ENCODE assay signal across 19 mouse cellular contexts in the genomic region with DNA sequence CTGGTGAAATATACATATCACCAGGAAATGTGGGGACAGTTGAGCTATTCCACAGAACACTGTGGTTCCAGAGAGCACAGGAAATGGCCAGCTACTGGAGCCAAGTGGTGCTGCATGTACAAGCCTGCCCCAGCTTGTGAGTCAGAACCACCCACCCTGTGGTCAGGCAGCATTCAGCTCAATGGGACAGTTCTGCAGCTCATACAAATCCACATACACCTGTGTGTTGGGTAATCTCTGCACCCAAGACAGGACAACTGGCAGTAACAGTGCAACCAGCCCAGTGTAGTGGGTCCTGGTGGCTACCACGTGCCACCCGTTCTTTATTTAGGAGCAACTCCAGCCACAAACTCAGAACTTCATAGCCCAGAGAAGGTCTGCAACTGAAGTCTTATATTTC. TPM values are rescaled to one million over a fixed set of nuclear protein-coding genes. Genes with fewer than 3 reads are reported as not detected.
DNase-seq lines count a peak whose midpoint lies in the region; ATAC-seq and TF ChIP-seq lines count a peak whose summit lies in the region.
"Had no signal": no experiment of that assay in that cellular context is flagged by ENCODE, and none has a peak within 500 bp of the region (broad histone marks: within the 10 kb centered on the region; RNA-seq: fewer than 3 reads in every experiment).

No protein-coding gene starts in this region.

- no peak for ATAC-seq in erythroblast, adult 5-6 weeks (replicated peaks; ENCODE audit: low FRiP score, poor library complexity, severe bottlenecking)
- ATAC-seq: forebrain, postnatal 0 days; midbrain, embryonic 16.5 days had no signal

- intact Hi-C loops in gastrocnemius, adult 2 months (cut with DNase I): no loop called here
- intact Hi-C loops in gastrocnemius, postnatal 14 days (cut with DNase I; ENCODE audit: low total_unique reads): no loop called here

- H3K27ac ChIP-seq in gastrocnemius, adult 2 months: 0 out of 2 replicates have a peak overlapping the region, but pooled peaks have one; percentile 0
- H3K27ac ChIP-seq: hindbrain, embryonic 15.5 days; layer of hippocampus, adult 2 months; liver, embryonic 13.5 days had no signal

- H3K79me3 ChIP-seq in C2C12 (ENCODE audit: low read depth): no peaks in the 10 kb centered on the region

- DNase-seq in gastrocnemius, adult 2 months: no peak
- no peak for DNase-seq in gastrocnemius, postnatal 14 days
- peak; percentile 36 for DNase-seq in kidney, postnatal 14 days
- no peak for DNase-seq in kidney, adult 11 months
- DNase-seq in lung, postnatal 36 days: peak; percentile 17
- no peak for DNase-seq in spleen, postnatal 4 days (ENCODE audit: low spot score in 2 of 2)
- DNase-seq: B cell, adult 2 months; cerebellum, postnatal 14 days; forebrain, postnatal 0 days; heart, adult 11 months; right cerebral cortex, postnatal 4 days had no signal

- no peaks in the 10 kb centered on the region for H3K79me2 ChIP-seq in C2C12 (ENCODE audit: control insufficient read depth, insufficient read depth)

- H3ac ChIP-seq in C2C12 (ENCODE audit: control insufficient read depth, insufficient read length, low read depth): no peak overlapping the region

- H3K36me3 ChIP-seq in C2C12 (ENCODE audit: control insufficient read depth, insufficient read depth): peaks cover 56% of the 10 kb centered on the region

- no peak overlapping the region for H3K4me3 ChIP-seq in gastrocnemius, adult 2 months
- no peak overlapping the region for H3K4me3 ChIP-seq in C2C12 (ENCODE audit: insufficient read depth, poor library complexity, severe bottlenecking)
- H3K4me3 ChIP-seq: embryonic facial prominence, embryonic 13.5 days; hindbrain, embryonic 15.5 days; layer of hippocampus, adult 2 months; liver, embryonic 13.5 days had no signal

- TF ChIP-seq CTCF in gastrocnemius, adult 2 months (IDR thresholded peaks at IDR 0.05): no peak
- no peak for TF ChIP-seq CTCF in C2C12 (IDR thresholded peaks at IDR 0.05; ENCODE audit: control insufficient read depth, insufficient read depth, insufficient read length)

- H3K27me3 ChIP-seq in C2C12 (ENCODE audit: control insufficient read depth, insufficient read depth, insufficient read length): no peaks in the 10 kb centered on the region
- H3K27me3 ChIP-seq: embryonic facial prominence, embryonic 13.5 days; hindbrain, embryonic 15.5 days; liver, embryonic 13.5 days had no signal

TF ChIP-seq in C2C12, 6 proteins besides CTCF, POLR2A, EP300 and RAD21:
- TF ChIP-seq MAX (IDR thresholded peaks at IDR 0.05) (peak; percentile 32), USF1 (IDR thresholded peaks at IDR 0.05; ENCODE audit: low read depth) (no peak), MYOD1 (IDR thresholded peaks at IDR 0.05; ENCODE audit: control insufficient read depth, insufficient read length, low read depth) (peak; percentile 65), FOSL1 (IDR thresholded peaks at IDR 0.05; ENCODE audit: insufficient read depth, low read length, poor library complexity, severe bottlenecking) (peak; percentile 14), CEBPB (IDR thresholded peaks at IDR 0.05; ENCODE audit: low read depth) (peak; percentile 7), MYOG (IDR thresholded peaks at IDR 0.05; ENCODE audit: control insufficient read depth, extremely low read depth, insufficient read length) (no peak)

RNA-seq across cellular contexts. Expression of a gene that starts 27.9 kb away (rescaled TPM):
- total RNA-seq in gastrocnemius, adult 2 months (2021): 10 to 100 TPM in 1 of 2 experiments, 1 to 10 TPM in 1; 7.2 to 10.2 TPM
- total RNA-seq in gastrocnemius, postnatal 14 days (2021): 1 to 10 TPM; 6.4 to 7.3 TPM
- 5.1 TPM for polyA plus RNA-seq in C2C12 (2012; fragmentation: generic; extraction: Trizol)
- total RNA-seq in erythroblast, adult 5-6 weeks (2015; ENCODE audit: low replicate concordance): 0.38 and 2.1 TPM in 2 replicates
- total RNA-seq in erythroblast, adult 5-6 weeks (2017; ENCODE audit: low replicate concordance): 0.70 and 1.7 TPM in 2 replicates

RNA-seq across cellular contexts. Expression of a gene that starts 29.0 kb away (rescaled TPM):
- 10 to 100 TPM; 18.6 to 30.4 TPM for total RNA-seq in gastrocnemius, adult 2 months (2021)
- total RNA-seq in gastrocnemius, postnatal 14 days (2021): 10 to 100 TPM; 24.3 to 27.0 TPM
- polyA plus RNA-seq in C2C12 (2012; fragmentation: generic; extraction: Trizol): 54.3 TPM
- 0.38 TPM in 1 of 2 replicates, not detected in the other for total RNA-seq in erythroblast, adult 5-6 weeks (2015; ENCODE audit: low replicate concordance)
- 0.42 and 2.6 TPM in 2 replicates for total RNA-seq in erythroblast, adult 5-6 weeks (2017; ENCODE audit: low replicate concordance)

RNA-seq across cellular contexts. Expression of a gene that starts 46.5 kb away (rescaled TPM):
- total RNA-seq in gastrocnemius, adult 2 months (2021): not detected
- total RNA-seq in gastrocnemius, postnatal 14 days (2021): under 1 TPM in 1 of 2 experiments, not detected in 1; 0.23 TPM
- polyA plus RNA-seq in C2C12 (2012; fragmentation: generic; extraction: Trizol): not detected
- total RNA-seq in erythroblast, adult 5-6 weeks (2015; ENCODE audit: low replicate concordance): not detected in 2 replicates
- not detected in 2 replicates for total RNA-seq in erythroblast, adult 5-6 weeks (2017; ENCODE audit: low replicate concordance)
- total RNA-seq: forebrain, postnatal 0 days; layer of hippocampus, adult 2 months; left cerebral cortex, postnatal 10 days had no signal
- polyA plus RNA-seq: embryonic facial prominence, embryonic 13.5 days; hindbrain, embryonic 15.5 days; liver, embryonic 13.5 days; midbrain, embryonic 16.5 days had no signal

RNA-seq across cellular contexts. Expression of a gene that starts 50.3 kb away (rescaled TPM):
- 1 to 10 TPM; 2.2 to 2.3 TPM for total RNA-seq in gastrocnemius, adult 2 months (2021)
- 1 to 10 TPM; 3.5 to 3.6 TPM for total RNA-seq in gastrocnemius, postnatal 14 days (2021)
- 0.73 TPM for polyA plus RNA-seq in C2C12 (2012; fragmentation: generic; extraction: Trizol)
- 0.77 TPM in 1 of 2 replicates, not detected in the other for total RNA-seq in erythroblast, adult 5-6 weeks (2015; ENCODE audit: low replicate concordance)
- 0.51 TPM in 1 of 2 replicates, not detected in the other for total RNA-seq in erythroblast, adult 5-6 weeks (2017; ENCODE audit: low replicate concordance)

Comparison
In these comparisons a context has a peak if more than half of its experiments do, and no peak if none do; other contexts are left out.
1. DNase-seq: peak in kidney, postnatal 14 days (single experiment) and lung, postnatal 36 days (single experiment); none in gastrocnemius, adult 2 months (single experiment), gastrocnemius, postnatal 14 days (single experiment), kidney, adult 11 months (single experiment) and spleen, postnatal 4 days (0 of 2).
2. RNA of a gene that starts 29.0 kb away (total RNA-seq): 18.6 to 30.4 TPM in gastrocnemius, adult 2 months and 24.3 to 27.0 TPM in gastrocnemius, postnatal 14 days; 0.38 to 2.6 TPM in erythroblast, adult 5-6 weeks; every median in the first group is over 4 times any median in the second.